Mouse (Mus musculus) forebrain, embryonic 12.5 days (tissue): Measurements from ENCODE around the gene Mrpl33. TPM values are rescaled to one million over a fixed set of nuclear protein-coding genes. Genes with fewer than 3 reads are reported as not detected.

Experiments
- ATAC-seq: fragments of 200-750 bp; cut with Nextera tagmentation; 2 replicates; pipeline ENCODE4 v1.8.0; 2017; ENCODE audit warnings: moderate TSS enrichment; ENCODE audit not compliant: low FRiP score
- H3K27ac ChIP-seq: fragments of 300-500 bp; sonication (generic); 2 replicates; pipeline ENCODE4 v1.5.1; 2016; ENCODE audit warnings: mild to moderate bottlenecking
- H3K27me3 ChIP-seq: fragments of 300-500 bp; sonication (generic); 2 replicates; pipeline ENCODE4 v1.6.1; 2016; ENCODE audit warnings: mild to moderate bottlenecking
- H3K36me3 ChIP-seq: fragments of 300-500 bp; sonication (generic); replicated peaks from 2 replicates; pipeline ENCODE4 v1.6.1; 2016; ENCODE audit warnings: mild to moderate bottlenecking
- H3K4me1 ChIP-seq: fragments of 300-500 bp; sonication (generic); 2 replicates; pipeline ENCODE4 v1.6.1; 2016
- H3K4me2 ChIP-seq: fragments of 300-500 bp; sonication (generic); 2 replicates; pipeline ENCODE4 v1.6.1; 2016; ENCODE audit warnings: mild to moderate bottlenecking, moderate library complexity
- H3K4me3 ChIP-seq: fragments of 300-500 bp; sonication (generic); replicated peaks from 2 replicates; pipeline ENCODE4 v1.5.1; 2016; ENCODE audit warnings: mild to moderate bottlenecking
- H3K9ac ChIP-seq: fragments of 300-500 bp; sonication (generic); 2 replicates; pipeline ENCODE4 v1.6.1; 2016; ENCODE audit warnings: mild to moderate bottlenecking
- H3K9me3 ChIP-seq: fragments of 300-500 bp; sonication (generic); 2 replicates; pipeline ENCODE4 v1.6.1; 2016
- WGBS: fragments of 180-500 bp; shearing (Covaris S2); methylation state at CpG from one replicate; pipeline ENCODE4 v1.1.7; 2016; 5-methylcytosine and 5-hydroxymethylcytosine counted together
- polyA plus RNA-seq: library from polyadenylated mRNA; unstranded; fragments of >200 nt; fragmentation: Nextera tagmentation; extraction: Ambion mirVana; gene quantifications from 2 replicates; pipeline ENCODE4 v1.2.1, GENCODE M21; 2016

Mrpl33 gene
- polyA plus RNA-seq, 1 experiment from 2014 or later: 231 TPM

GRCm38 (mm10) chr5:31687972-31688371 lies 91.2 kb downstream of the Mrpl33 start:
- Histone ChIP-seq H3K9ac (no peak overlapping the region), H3K4me1 (no peaks in the 10 kb centered on the region), H3K27ac (no peak overlapping the region), H3K4me3 (no peak overlapping the region), H3K27me3 (no peaks in the 10 kb centered on the region), H3K9me3 (no peaks in the 10 kb centered on the region), H3K4me2 (no peak overlapping the region), H3K36me3 (no peaks in the 10 kb centered on the region)
- no peak for ATAC-seq
- 91% methylated on average over 3 of the region's 3 CpGs for WGBS

GRCm38 (mm10) chr5:31693191-31693590 lies 96.5 kb downstream of the Mrpl33 start:
- H3K9me3 ChIP-seq: no peaks in the 10 kb centered on the region
- no peak overlapping the region for H3K9ac ChIP-seq
- peaks cover 7% of the 10 kb centered on the region for H3K4me1 ChIP-seq
- H3K4me2 ChIP-seq: no peak overlapping the region
- ATAC-seq: no peak
- H3K4me3 ChIP-seq: no peak overlapping the region
- no peaks in the 10 kb centered on the region for H3K27me3 ChIP-seq
- no peak overlapping the region for H3K27ac ChIP-seq
- no peaks in the 10 kb centered on the region for H3K36me3 ChIP-seq

GRCm38 (mm10) chr5:31696971-31697643 lies 100.4 kb downstream of the Mrpl33 start, which contains the start of gene Rbks:
Gene Rbks (minus strand): TSS chr5:31697627.
- Histone ChIP-seq H3K4me3 (peak within 1 kb of the TSS; percentile 82), H3K27ac (peak within 1 kb of the TSS; percentile 86), H3K4me2 (peak within 1 kb of the TSS; percentile 84), H3K4me1 (peaks cover 12% of the 10 kb centered on the region), H3K27me3 (no peaks in the 10 kb centered on the region), H3K9ac (peak within 1 kb of the TSS; percentile 84), H3K9me3 (no peaks in the 10 kb centered on the region), H3K36me3 (no peaks in the 10 kb centered on the region)
- peak; percentile 67 for ATAC-seq
- 7% methylated on average over 18 of the region's 18 CpGs for WGBS

- H3K9ac ChIP-seq: peak within 1 kb of the TSS; percentile 84
- H3K27me3 ChIP-seq: no peaks in the 10 kb centered on the region
- peak within 1 kb of the TSS; percentile 84 for H3K4me2 ChIP-seq
- peak; percentile 96 for ATAC-seq
- peak within 1 kb of the TSS; percentile 82 for H3K4me3 ChIP-seq
- WGBS: under 1% methylated on average over 71 of the region's 71 CpGs
- H3K27ac ChIP-seq: peak within 1 kb of the TSS; percentile 86
- no peaks in the 10 kb centered on the region for H3K9me3 ChIP-seq
- H3K4me1 ChIP-seq: peaks cover 12% of the 10 kb centered on the region
- no peaks in the 10 kb centered on the region for H3K36me3 ChIP-seq
Measured at GRCm38 (mm10) chr5:31697644-31698296, 101.0 kb downstream of the Mrpl33 start, which contains the start of gene Babam2. Gene Babam2 (plus strand): TSS chr5:31697684.

- Histone ChIP-seq H3K4me3 (peak overlapping the region; percentile 82), H3K4me2 (peak overlapping the region; percentile 84), H3K27me3 (no peaks in the 10 kb centered on the region), H3K36me3 (no peaks in the 10 kb centered on the region; the same call in 1 of the 2 replicates), H3K27ac (peak overlapping the region; percentile 86), H3K9ac (peak overlapping the region; percentile 84), H3K9me3 (no peaks in the 10 kb centered on the region), H3K4me1 (peaks cover 12% of the 10 kb centered on the region)
- WGBS: 7% methylated on average over 16 of the region's 16 CpGs
- peak; percentile 74 for ATAC-seq
Measured at GRCm38 (mm10) chr5:31698297-31698726, 101.6 kb downstream of the Mrpl33 start.

GRCm38 (mm10) chr5:31698931-31699330 lies 102.2 kb downstream of the Mrpl33 start:
- peaks cover 3% of the 10 kb centered on the region; the same call in 1 of the 2 replicates for H3K36me3 ChIP-seq

GRCm38 (mm10) chr5:31699397-31699796 lies 102.7 kb downstream of the Mrpl33 start:
- ATAC-seq: no peak
- Histone ChIP-seq H3K4me3 (no peak overlapping the region), H3K4me1 (peaks cover 12% of the 10 kb centered on the region), H3K9ac (no peak overlapping the region), H3K27me3 (no peaks in the 10 kb centered on the region), H3K9me3 (no peaks in the 10 kb centered on the region), H3K4me2 (no peak overlapping the region), H3K27ac (no peak overlapping the region), H3K36me3 (peaks cover 3% of the 10 kb centered on the region; the same call in 1 of the 2 replicates)

More at GRCm38 (mm10) chr5:31698931-31699330, 102.2 kb downstream of the Mrpl33 start:
- Histone ChIP-seq H3K4me3 (no peak overlapping the region), H3K4me2 (peak overlapping the region; percentile 84; the same call in 1 of the 2 replicates), H3K9me3 (no peaks in the 10 kb centered on the region), H3K4me1 (peaks cover 12% of the 10 kb centered on the region), H3K27me3 (no peaks in the 10 kb centered on the region), H3K27ac (no peak overlapping the region), H3K9ac (no peak overlapping the region)
- WGBS: 44% methylated on average over 4 of the region's 4 CpGs
- no peak for ATAC-seq

- no peaks in the 10 kb centered on the region for H3K4me1 ChIP-seq
- ATAC-seq: no peak
- H3K9me3 ChIP-seq: no peaks in the 10 kb centered on the region
- no peaks in the 10 kb centered on the region for H3K27me3 ChIP-seq
- no peak overlapping the region for H3K27ac ChIP-seq
- peaks cover 3% of the 10 kb centered on the region; the same call in 1 of the 2 replicates for H3K36me3 ChIP-seq
- WGBS: 91% methylated on average over 5 of the region's 5 CpGs
- H3K4me2 ChIP-seq: no peak overlapping the region
- H3K4me3 ChIP-seq: no peak overlapping the region
- H3K9ac ChIP-seq: no peak overlapping the region
Measured at GRCm38 (mm10) chr5:31704971-31705370, 108.2 kb downstream of the Mrpl33 start.

- no peak overlapping the region for H3K27ac ChIP-seq
- 82% methylated on average over 4 of the region's 4 CpGs for WGBS
- H3K9ac ChIP-seq: no peak overlapping the region
Measured at GRCm38 (mm10) chr5:31706826-31707225, 110.1 kb downstream of the Mrpl33 start.

GRCm38 (mm10) chr5:31709389-31709788 lies 112.7 kb downstream of the Mrpl33 start:
- Histone ChIP-seq H3K9ac (no peak overlapping the region), H3K4me1 (no peaks in the 10 kb centered on the region), H3K4me2 (no peak overlapping the region), H3K9me3 (no peaks in the 10 kb centered on the region), H3K27me3 (no peaks in the 10 kb centered on the region), H3K4me3 (no peak overlapping the region), H3K27ac (no peak overlapping the region), H3K36me3 (no peaks in the 10 kb centered on the region)
- 69% methylated on average over 1 of the region's 1 CpGs for WGBS
- ATAC-seq: no peak

More at GRCm38 (mm10) chr5:31706826-31707225, 110.1 kb downstream of the Mrpl33 start:
- Histone ChIP-seq H3K9me3 (no peaks in the 10 kb centered on the region), H3K4me1 (no peaks in the 10 kb centered on the region), H3K4me3 (no peak overlapping the region), H3K4me2 (no peak overlapping the region), H3K36me3 (peaks cover 3% of the 10 kb centered on the region; the same call in 1 of the 2 replicates), H3K27me3 (no peaks in the 10 kb centered on the region)
- ATAC-seq: no peak

- no peak overlapping the region for H3K4me2 ChIP-seq
- no peaks in the 10 kb centered on the region for H3K9me3 ChIP-seq
- H3K4me3 ChIP-seq: no peak overlapping the region
- ATAC-seq: no peak
- no peaks in the 10 kb centered on the region for H3K27me3 ChIP-seq
- no peaks in the 10 kb centered on the region for H3K4me1 ChIP-seq
- H3K36me3 ChIP-seq: no peaks in the 10 kb centered on the region
- H3K27ac ChIP-seq: no peak overlapping the region
- no peak overlapping the region for H3K9ac ChIP-seq
- 91% methylated on average over 2 of the region's 2 CpGs for WGBS
Measured at GRCm38 (mm10) chr5:31713280-31713711, 116.6 kb downstream of the Mrpl33 start.

GRCm38 (mm10) chr5:31713841-31714264 lies 117.1 kb downstream of the Mrpl33 start:
- Histone ChIP-seq H3K4me3 (no peak overlapping the region), H3K27me3 (no peaks in the 10 kb centered on the region), H3K9me3 (no peaks in the 10 kb centered on the region), H3K9ac (no peak overlapping the region), H3K4me2 (no peak overlapping the region), H3K4me1 (no peaks in the 10 kb centered on the region), H3K27ac (no peak overlapping the region), H3K36me3 (no peaks in the 10 kb centered on the region)
- 80% methylated on average over 5 of the region's 5 CpGs for WGBS
- ATAC-seq: no peak
